Mouse (Mus musculus): Measurements from ENCODE around the gene Slc45a1. TPM values are rescaled to one million over a fixed set of nuclear protein-coding genes. Genes with fewer than 3 reads are reported as not detected.

Gene Slc45a1
- total and polyA plus RNA-seq, 2 experiments from 2014 or later: not detected

- H3K36me3 ChIP-seq (replicated peaks; ENCODE audit: control insufficient read depth, insufficient read depth, low read length): no peaks in the 10 kb centered on the region
- no peak for DNase-seq (ENCODE audit: low spot score)
- H3K4me3 ChIP-seq (ENCODE audit: low read depth, low read length): no peak overlapping the region
- H3K27ac ChIP-seq (ENCODE audit: low read depth): no peak overlapping the region
- 77% methylated on average over 10 of the region's 10 CpGs for WGBS
- no peaks in the 10 kb centered on the region for H3K9me3 ChIP-seq (replicated peaks; ENCODE audit: control insufficient read depth, low read length)
- TF ChIP-seq CTCF (IDR thresholded peaks at IDR 0.05; ENCODE audit: low read depth) (no peak), EP300 (IDR thresholded peaks at IDR 0.05; ENCODE audit: low read depth) (no peak)
- ATAC-seq (ENCODE audit: insufficient read depth, low read depth): no peak
- no peaks in the 10 kb centered on the region for H3K4me1 ChIP-seq (ENCODE audit: control insufficient read depth, insufficient read depth)
- H3K4me2 ChIP-seq (ENCODE audit: low read depth, low read length): no peak overlapping the region
- H3K27me3 ChIP-seq (ENCODE audit: control insufficient read depth, insufficient read depth, low read length): 0 out of 2 replicates have a peak, but pooled peaks cover 2% of the 10 kb centered on the region
- H3K9ac ChIP-seq (replicated peaks; ENCODE audit: low read depth, low read length): no peak overlapping the region
Measured at GRCm38 (mm10) chr4:150689553-150689952, 37.6 kb upstream of the Slc45a1 start.

- no peak for DNase-seq (ENCODE audit: low spot score)
- H3K9ac ChIP-seq (replicated peaks; ENCODE audit: low read depth, low read length): no peak overlapping the region
- H3K9me3 ChIP-seq (replicated peaks; ENCODE audit: control insufficient read depth, low read length): no peaks in the 10 kb centered on the region
- H3K27me3 ChIP-seq (ENCODE audit: control insufficient read depth, insufficient read depth, low read length): 0 out of 2 replicates have a peak, but pooled peaks cover 2% of the 10 kb centered on the region
- H3K36me3 ChIP-seq (replicated peaks; ENCODE audit: control insufficient read depth, insufficient read depth, low read length): no peaks in the 10 kb centered on the region
- no peak overlapping the region for H3K4me2 ChIP-seq (ENCODE audit: low read depth, low read length)
- no peaks in the 10 kb centered on the region for H3K4me1 ChIP-seq (ENCODE audit: control insufficient read depth, insufficient read depth)
- ATAC-seq (ENCODE audit: insufficient read depth, low read depth): no peak
- TF ChIP-seq CTCF (IDR thresholded peaks at IDR 0.05; ENCODE audit: low read depth) (no peak), EP300 (IDR thresholded peaks at IDR 0.05; ENCODE audit: low read depth) (no peak)
- no peak overlapping the region for H3K27ac ChIP-seq (ENCODE audit: low read depth)
- no peak overlapping the region for H3K4me3 ChIP-seq (ENCODE audit: low read depth, low read length)
- 48% methylated on average over 10 of the region's 10 CpGs for WGBS
Measured at GRCm38 (mm10) chr4:150687126-150687753, 35.3 kb upstream of the Slc45a1 start.

GRCm38 (mm10) chr4:150686538-150686937 is 34.6 kb upstream of the Slc45a1 start:
- 0 out of 2 replicates have a peak, but pooled peaks cover 2% of the 10 kb centered on the region for H3K27me3 ChIP-seq (ENCODE audit: control insufficient read depth, insufficient read depth, low read length)
- DNase-seq (ENCODE audit: low spot score) (no peak), ATAC-seq (ENCODE audit: insufficient read depth, low read depth) (no peak)
- no peak overlapping the region for H3K27ac ChIP-seq (ENCODE audit: low read depth)
- no peak overlapping the region for H3K9ac ChIP-seq (replicated peaks; ENCODE audit: low read depth, low read length)
- H3K9me3 ChIP-seq (replicated peaks; ENCODE audit: control insufficient read depth, low read length): no peaks in the 10 kb centered on the region
- no peak overlapping the region for H3K4me2 ChIP-seq (ENCODE audit: low read depth, low read length)
- H3K4me1 ChIP-seq (ENCODE audit: control insufficient read depth, insufficient read depth): no peaks in the 10 kb centered on the region
- H3K4me3 ChIP-seq (ENCODE audit: low read depth, low read length): no peak overlapping the region
- TF ChIP-seq EP300 (IDR thresholded peaks at IDR 0.05; ENCODE audit: low read depth): no peak
- TF ChIP-seq CTCF (IDR thresholded peaks at IDR 0.05; ENCODE audit: low read depth): no peak
- no peaks in the 10 kb centered on the region for H3K36me3 ChIP-seq (replicated peaks; ENCODE audit: control insufficient read depth, insufficient read depth, low read length)

GRCm38 (mm10) chr4:150685778-150686493 is 34.0 kb upstream of the Slc45a1 start:
- Histone ChIP-seq H3K27ac (ENCODE audit: low read depth) (no peak overlapping the region), H3K4me3 (ENCODE audit: low read depth, low read length) (no peak overlapping the region), H3K9me3 (replicated peaks; ENCODE audit: control insufficient read depth, low read length) (no peaks in the 10 kb centered on the region), H3K9ac (replicated peaks; ENCODE audit: low read depth, low read length) (no peak overlapping the region), H3K4me2 (ENCODE audit: low read depth, low read length) (no peak overlapping the region), H3K27me3 (ENCODE audit: control insufficient read depth, insufficient read depth, low read length) (0 out of 2 replicates have a peak, but pooled peaks cover 2% of the 10 kb centered on the region), H3K36me3 (replicated peaks; ENCODE audit: control insufficient read depth, insufficient read depth, low read length) (no peaks in the 10 kb centered on the region), H3K4me1 (ENCODE audit: control insufficient read depth, insufficient read depth) (no peaks in the 10 kb centered on the region)
- ATAC-seq (ENCODE audit: insufficient read depth, low read depth) (no peak), DNase-seq (ENCODE audit: low spot score) (no peak)
- TF ChIP-seq EP300 (IDR thresholded peaks at IDR 0.05; ENCODE audit: low read depth) (no peak), CTCF (IDR thresholded peaks at IDR 0.05; ENCODE audit: low read depth) (no peak)
- WGBS: 61% methylated on average over 8 of the region's 8 CpGs

GRCm38 (mm10) chr4:150685043-150685777 is 33.2 kb upstream of the Slc45a1 start:
- Histone ChIP-seq H3K9ac (replicated peaks; ENCODE audit: low read depth, low read length) (no peak overlapping the region), H3K4me3 (ENCODE audit: low read depth, low read length) (no peak overlapping the region), H3K4me2 (ENCODE audit: low read depth, low read length) (no peak overlapping the region), H3K36me3 (replicated peaks; ENCODE audit: control insufficient read depth, insufficient read depth, low read length) (no peaks in the 10 kb centered on the region), H3K27me3 (ENCODE audit: control insufficient read depth, insufficient read depth, low read length) (0 out of 2 replicates have a peak, but pooled peaks cover 2% of the 10 kb centered on the region), H3K9me3 (replicated peaks; ENCODE audit: control insufficient read depth, low read length) (no peaks in the 10 kb centered on the region), H3K27ac (ENCODE audit: low read depth) (no peak overlapping the region), H3K4me1 (ENCODE audit: control insufficient read depth, insufficient read depth) (no peaks in the 10 kb centered on the region)
- ATAC-seq (ENCODE audit: insufficient read depth, low read depth): no peak
- TF ChIP-seq EP300 (IDR thresholded peaks at IDR 0.05; ENCODE audit: low read depth): no peak
- no peak for TF ChIP-seq CTCF (IDR thresholded peaks at IDR 0.05; ENCODE audit: low read depth)
- WGBS: 58% methylated on average over 15 of the region's 15 CpGs
- DNase-seq (ENCODE audit: low spot score): no peak
